Mouse (Mus musculus) megakaryocyte-erythroid progenitor cell, adult 5-6 weeks (primary cell): Measurements from ENCODE around the gene Mgat4b. TPM values are rescaled to one million over a fixed set of nuclear protein-coding genes. Genes with fewer than 3 reads are reported as not detected.
A peak's percentile ranks its signal among the peaks of the same experiment; 100 is the strongest.

ENCODE experiments used
- ATAC-seq: replicated peaks from 2 replicates; pipeline ENCODE4 v1.8.0; 2016; ENCODE audit warnings: mild to moderate bottlenecking, inconsistent platforms; ENCODE audit not compliant: severe bottlenecking, poor library complexity, low FRiP score, low TSS enrichment
- total RNA-seq, 2 experiments: library from RNA; stranded (forward) in 1 of 2; stranded (reverse) in 1 of 2; fragments of 200-1000, 215-1000 nt in 1 of 2; fragments of >200 nt in 1 of 2; fragmentation: Nextera tagmentation in 1 of 2; gene quantifications; 2 replicates each; pipeline ENCODE4 v1.2.3; 2014 to 2017

The Mgat4b gene
- total RNA-seq, 2 experiments from 2014 or later = 11.1 to 40.6 TPM

- ATAC-seq = no peak
Observed at GRCm38 (mm10) chr11:50222559-50223276, 12.0 kb downstream of the Mgat4b start.

GRCm38 (mm10) chr11:50223783-50224662 lies 13.3 kb downstream of the Mgat4b start:
- 0 out of 2 replicates have a peak, but pooled peaks have one; percentile 2 for ATAC-seq

- peak; percentile 87 for ATAC-seq
Observed at GRCm38 (mm10) chr11:50224671-50225530, 14.2 kb downstream of the Mgat4b start.

GRCm38 (mm10) chr11:50225611-50226378 lies 15.1 kb downstream of the Mgat4b start:
- ATAC-seq = no peak

- no peak for ATAC-seq
Observed at GRCm38 (mm10) chr11:50226406-50226805, 15.7 kb downstream of the Mgat4b start.

GRCm38 (mm10) chr11:50227226-50227625 lies 16.5 kb downstream of the Mgat4b start:
- ATAC-seq = no peak

- ATAC-seq = no peak
Observed at GRCm38 (mm10) chr11:50227736-50228135, 17.0 kb downstream of the Mgat4b start.

- no peak for ATAC-seq
Observed at GRCm38 (mm10) chr11:50228772-50229171, 18.1 kb downstream of the Mgat4b start.

- ATAC-seq = no peak
Observed at GRCm38 (mm10) chr11:50229252-50229910, 18.7 kb downstream of the Mgat4b start.

GRCm38 (mm10) chr11:50230481-50231304 lies 20.0 kb downstream of the Mgat4b start:
- no peak for ATAC-seq

GRCm38 (mm10) chr11:50231411-50231810 lies 20.7 kb downstream of the Mgat4b start:
- 0 out of 2 replicates have a peak, but pooled peaks have one; percentile 7 for ATAC-seq

- ATAC-seq = peak; percentile 43
Observed at GRCm38 (mm10) chr11:50233022-50233421, 22.3 kb downstream of the Mgat4b start.

- no peak for ATAC-seq
Observed at GRCm38 (mm10) chr11:50233993-50234392, 23.3 kb downstream of the Mgat4b start.

- ATAC-seq = no peak
Observed at GRCm38 (mm10) chr11:50234606-50235005, 23.9 kb downstream of the Mgat4b start.

GRCm38 (mm10) chr11:50236540-50236936 lies 25.8 kb downstream of the Mgat4b start:
- ATAC-seq = peak; percentile 71

GRCm38 (mm10) chr11:50236937-50237835 lies 26.5 kb downstream of the Mgat4b start:
- no peak; the same call in 1 of the 2 replicates for ATAC-seq

- ATAC-seq = peak; percentile 64
Observed at GRCm38 (mm10) chr11:50238324-50238723, 27.6 kb downstream of the Mgat4b start, which contains the start of gene Ltc4s. Gene Ltc4s, minus strand, starts transcription at chr11:50238616.
